Mouse (Mus musculus) MEL (cell line): ENCODE measurements at regions not wholly inside any gene's neighbourhood (a gene's known extent, or its start where the extent isn't known, plus 50 kb on each side); places are given as distances from the start of the nearest gene placed in this dataset.

ENCODE experiments used
- DNase-seq: peaks from one replicate; pipeline ENCODE4 v3.0.0; 2011; ENCODE audit warnings: low read depth, low spot score
- H3K27ac ChIP-seq: 2 replicates; pipeline ENCODE4 v1.5.1; 2012; ENCODE audit warnings: low read depth, mild to moderate bottlenecking, control low read depth, low read length, moderate library complexity; ENCODE audit not compliant: control insufficient read depth
- H3K27me3 ChIP-seq, 2 experiments: fragments of 150-350 bp in 1 of 2; sonication (generic) in 1 of 2; 2 replicates each; pipeline ENCODE4 v1.6.1; 2012; ENCODE audit warnings: low read length in 2 of 2, mild to moderate bottlenecking in 2 of 2, improper control_type of control experiment in 1 of 2, moderate library complexity in 1 of 2; ENCODE audit not compliant: insufficient read depth in 2 of 2, control insufficient read depth in 1 of 2
- H3K36me3 ChIP-seq, 2 experiments: 2 replicates each; pipeline ENCODE4 v1.6.1; 2012 to 2014; ENCODE audit warnings: low read length in 2 of 2, improper control_type of control experiment in 1 of 2, inconsistent platforms in 1 of 2, mild to moderate bottlenecking in 1 of 2; ENCODE audit not compliant: insufficient read depth in 2 of 2, control insufficient read depth in 1 of 2
- H3K4me1 ChIP-seq, 2 experiments: fragments of 150-350 bp in 1 of 2; sonication (generic) in 1 of 2; 2 replicates each; pipeline ENCODE4 v1.6.1; 2012; ENCODE audit warnings: low read length in 2 of 2, improper control_type of control experiment in 1 of 2, mild to moderate bottlenecking in 1 of 2; ENCODE audit not compliant: insufficient read depth in 2 of 2, control insufficient read depth in 1 of 2
- H3K4me3 ChIP-seq, 2 experiments: fragments of 150-350 bp in 1 of 2; sonication (generic) in 1 of 2; 2 replicates each; pipeline ENCODE4 v1.5.1; 2012; ENCODE audit warnings: low read depth in 2 of 2, low read length in 2 of 2, mild to moderate bottlenecking in 2 of 2, moderate library complexity in 2 of 2, control low read depth in 1 of 2, improper control_type of control experiment in 1 of 2; ENCODE audit not compliant: control insufficient read depth in 1 of 2, insufficient read depth in 1 of 2
- H3K79me2 ChIP-seq: 2 replicates; pipeline ENCODE4 v1.6.1; 2012; ENCODE audit warnings: mild to moderate bottlenecking, low read length, moderate library complexity; ENCODE audit not compliant: control insufficient read depth, poor library complexity, insufficient read depth
- H3K9ac ChIP-seq: 2 replicates; pipeline ENCODE4 v1.6.1; 2012; ENCODE audit warnings: low read depth, mild to moderate bottlenecking, control low read depth, low read length, moderate library complexity; ENCODE audit not compliant: control insufficient read depth, poor library complexity, severe bottlenecking
- H3K9me3 ChIP-seq: fragments of 150-350 bp; sonication (generic); replicated peaks from 2 replicates; pipeline ENCODE4 v1.6.1; 2012; ENCODE audit warnings: mild to moderate bottlenecking, low read length, improper control_type of control experiment, moderate library complexity; ENCODE audit not compliant: insufficient read depth
- E2F4 ChIP-seq: IDR thresholded peaks from 2 replicates; pipeline ENCODE4 v1.6.1; 2011; ENCODE audit warnings: low read depth, low read length, improper control_type of control experiment, borderline replicate concordance
- GATA1 ChIP-seq: IDR thresholded peaks from 2 replicates; pipeline ENCODE4 v1.6.1; 2011; ENCODE audit warnings: low read depth, low read length, improper control_type of control experiment
- KAT2A ChIP-seq: conservative IDR thresholded peaks from 2 replicates; pipeline ENCODE4 v1.6.1; 2012; ENCODE audit warnings: low read depth, low read length, improper control_type of control experiment, inconsistent platforms
- MAFK ChIP-seq: IDR thresholded peaks from 2 replicates; pipeline ENCODE4 v1.6.1; 2011; ENCODE audit warnings: low read depth, mild to moderate bottlenecking, low read length, improper control_type of control experiment, borderline replicate concordance
- MAZ ChIP-seq: IDR thresholded peaks from 2 replicates; pipeline ENCODE4 v1.6.1; 2012; ENCODE audit warnings: low read depth, mild to moderate bottlenecking, inconsistent platforms, low read length, improper control_type of control experiment
- MXI1 ChIP-seq: IDR thresholded peaks from 2 replicates; pipeline ENCODE4 v1.6.1; 2011; ENCODE audit warnings: mild to moderate bottlenecking, low read depth, low read length, improper control_type of control experiment
- MYB ChIP-seq: IDR thresholded peaks from 2 replicates; pipeline ENCODE4 v1.6.1; 2011; ENCODE audit warnings: mild to moderate bottlenecking, low read depth, low read length, improper control_type of control experiment
- POLR2A ChIP-seq, 2 experiments: IDR thresholded peaks; 2 replicates each; pipeline ENCODE4 v1.6.1; 2011 to 2012; ENCODE audit warnings: low read length in 2 of 2, mild to moderate bottlenecking in 2 of 2, control low read depth in 1 of 2, improper control_type of control experiment in 1 of 2, low read depth in 1 of 2, moderate library complexity in 1 of 2; ENCODE audit not compliant: control insufficient read depth in 1 of 2, insufficient read depth in 1 of 2, poor library complexity in 1 of 2
- POLR2AphosphoS2 ChIP-seq: IDR thresholded peaks from 2 replicates; pipeline ENCODE4 v1.6.1; 2011; ENCODE audit warnings: low read length, improper control_type of control experiment
- TAL1 ChIP-seq: IDR thresholded peaks from 2 replicates; pipeline ENCODE4 v1.6.1; 2012; ENCODE audit warnings: mild to moderate bottlenecking, inconsistent platforms, low read length, moderate library complexity, mixed read lengths
- USF1 ChIP-seq: IDR thresholded peaks from 2 replicates; pipeline ENCODE4 v1.6.1; 2014; ENCODE audit warnings: low read depth, mild to moderate bottlenecking, inconsistent platforms, low read length, improper control_type of control experiment, moderate library complexity
- ZNF384 ChIP-seq: IDR thresholded peaks from 2 replicates; pipeline ENCODE4 v1.6.1; 2012; ENCODE audit warnings: low read depth, mild to moderate bottlenecking, inconsistent platforms, low read length, improper control_type of control experiment

DNA sequence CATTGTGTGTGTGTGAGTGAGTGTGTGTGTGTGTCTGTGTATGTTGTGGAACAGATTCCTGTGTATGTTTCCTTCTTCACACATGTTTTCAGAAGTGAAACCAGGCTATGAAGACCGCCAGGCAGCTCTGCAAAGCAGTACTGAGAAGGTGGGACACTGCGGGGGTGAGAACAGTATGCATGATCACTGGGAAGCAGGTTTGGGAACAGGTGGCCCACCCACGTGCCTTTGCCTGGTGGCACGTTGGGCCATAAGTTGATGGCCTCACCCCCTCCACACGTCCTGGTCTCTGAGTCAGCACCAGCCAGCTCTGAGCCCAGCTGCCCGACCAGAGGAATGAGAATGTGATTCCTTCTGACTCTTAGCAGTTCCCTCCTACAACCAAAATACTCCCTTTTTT lies 89.2 kb upstream of the Rasgrp1 start:
- no peak overlapping the region for H3K27ac ChIP-seq
- H3K9ac ChIP-seq = no peak overlapping the region
- no peaks in the 10 kb centered on the region for H3K27me3 ChIP-seq
- no peaks in the 10 kb centered on the region for H3K79me2 ChIP-seq
- H3K9me3 ChIP-seq = no peaks in the 10 kb centered on the region
- H3K4me3 ChIP-seq = no peak overlapping the region
- H3K4me1 ChIP-seq = no peaks in the 10 kb centered on the region
- no peaks in the 10 kb centered on the region for H3K36me3 ChIP-seq
- no peak for DNase-seq
- TF ChIP-seq MXI1 = no peak
- no peak for TF ChIP-seq MYB
- TF ChIP-seq USF1 = no peak

GRCm38 (mm10) chr2:117432923-117433322 lies 90.1 kb upstream of the Rasgrp1 start:
- no peak for DNase-seq
- no peaks in the 10 kb centered on the region for H3K36me3 ChIP-seq
- H3K9me3 ChIP-seq = no peaks in the 10 kb centered on the region
- TF ChIP-seq POLR2AphosphoS2 = no peak
- TF ChIP-seq MAZ = no peak
- no peak for TF ChIP-seq MAFK
- TF ChIP-seq TAL1 = no peak
- TF ChIP-seq GATA1 = no peak
- no peak for TF ChIP-seq E2F4
- TF ChIP-seq ZNF384 = no peak
- TF ChIP-seq MXI1 = no peak
- no peak for TF ChIP-seq KAT2A
- no peak for TF ChIP-seq POLR2A (IDR thresholded peaks at IDR 0.05; ENCODE audit: control insufficient read depth in 1 of 2, insufficient read depth in 1 of 2, low read depth in 1 of 2, low read length in 2 of 2, poor library complexity in 1 of 2)
- H3K4me3 ChIP-seq = no peak overlapping the region
- H3K27me3 ChIP-seq = no peaks in the 10 kb centered on the region
- no peaks in the 10 kb centered on the region for H3K79me2 ChIP-seq
- H3K4me1 ChIP-seq = no peaks in the 10 kb centered on the region
- H3K9ac ChIP-seq = no peak overlapping the region
- H3K27ac ChIP-seq = no peak overlapping the region

GRCm38 (mm10) chr2:117433482-117433881 lies 90.7 kb upstream of the Rasgrp1 start:
- Histone ChIP-seq H3K9ac (no peak overlapping the region), H3K9me3 (no peaks in the 10 kb centered on the region), H3K27ac (no peak overlapping the region), H3K27me3 (no peaks in the 10 kb centered on the region), H3K4me3 (no peak overlapping the region), H3K79me2 (no peaks in the 10 kb centered on the region), H3K4me1 (no peaks in the 10 kb centered on the region), H3K36me3 (no peaks in the 10 kb centered on the region)
- no peak for TF ChIP-seq MXI1
- no peak for DNase-seq
